Mouse (Mus musculus): Measurements from ENCODE around the gene Fam227a.

Gene Fam227a

DNA sequence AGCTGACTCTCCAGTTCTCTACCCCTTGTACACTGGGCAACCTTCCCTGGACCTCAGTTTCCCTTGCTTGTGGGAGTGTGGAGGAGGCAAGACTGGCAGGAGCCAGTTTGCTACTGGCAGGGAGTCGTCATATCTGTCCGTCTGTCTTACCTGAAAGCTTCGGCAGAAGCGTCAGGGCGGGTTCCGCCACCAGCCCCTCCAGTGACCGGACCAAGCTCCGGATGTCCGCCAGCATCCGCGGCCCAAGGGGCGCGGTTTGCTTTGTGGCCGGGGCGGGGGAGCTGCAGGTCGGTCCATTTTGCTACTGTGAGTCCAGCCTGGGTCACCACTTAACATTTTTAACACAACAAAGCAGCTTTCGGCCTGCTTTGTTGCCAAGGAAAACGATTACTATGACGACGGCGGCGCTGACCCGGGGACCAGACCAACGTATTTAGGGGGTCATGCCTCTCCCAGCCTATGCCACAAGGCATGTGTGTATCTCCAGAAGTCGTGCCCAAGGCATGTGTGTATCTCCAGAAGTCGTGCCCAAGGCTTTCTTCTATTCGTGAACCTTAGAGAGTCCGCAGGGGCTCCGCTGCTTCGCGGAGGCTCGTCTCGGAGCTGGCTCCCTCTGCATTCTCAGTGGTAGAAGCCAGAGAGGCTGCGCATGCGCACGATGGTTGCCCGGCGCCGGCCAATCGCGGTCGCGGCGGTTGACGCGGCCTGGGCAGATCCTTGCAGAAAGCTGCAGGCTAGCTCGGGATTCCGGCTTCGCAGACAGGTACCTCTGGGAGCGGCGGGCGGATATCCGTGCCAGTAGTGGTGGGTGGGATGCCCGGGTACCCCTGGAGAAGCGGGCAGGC lies at the start of gene Fam227a, which contains the start of gene Cby1:
Gene Fam227a, minus strand, starts transcription at position 426 of the 845 bp plus-strand sequence.
Gene Cby1, plus strand, starts transcription at position 669 of the 845 bp plus-strand sequence.
- DNase-seq, result peak; percentile 95 to 98

DNA sequence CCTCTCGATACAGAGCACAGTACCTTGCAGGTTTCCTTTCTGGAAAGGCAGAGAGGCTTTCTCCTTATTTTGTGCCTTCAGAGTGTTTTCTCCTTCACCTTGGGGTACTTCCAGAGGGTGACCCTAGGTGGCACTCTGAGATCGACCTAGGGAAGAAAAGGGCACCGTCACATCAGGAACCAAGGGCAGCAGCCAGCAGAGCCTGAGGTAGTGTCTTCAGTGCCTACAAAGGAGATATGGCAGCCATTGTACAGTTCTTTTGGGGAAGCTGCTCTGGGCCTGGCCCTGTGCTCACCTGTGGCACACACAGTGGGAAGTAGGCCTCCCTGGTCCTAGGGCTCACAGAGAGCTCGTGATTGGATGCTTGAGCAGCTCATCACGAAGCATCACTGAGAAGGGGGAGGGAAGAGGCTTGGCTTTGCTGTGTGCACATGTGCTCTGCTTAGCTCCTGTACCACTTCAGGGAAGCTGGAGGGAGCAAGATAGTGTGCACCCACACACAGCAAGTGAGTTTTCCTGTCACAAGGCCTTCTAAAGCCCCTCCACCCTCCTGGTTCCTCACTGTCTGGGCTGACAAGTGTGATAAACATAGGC lies 49.6 kb upstream of the Fam227a start:
- DNase-seq, result no peak

GRCm38 (mm10) chr15:79706603-79707214 lies 48.0 kb upstream of the Fam227a start:
- peak; percentile 46 to 47 for DNase-seq

DNA sequence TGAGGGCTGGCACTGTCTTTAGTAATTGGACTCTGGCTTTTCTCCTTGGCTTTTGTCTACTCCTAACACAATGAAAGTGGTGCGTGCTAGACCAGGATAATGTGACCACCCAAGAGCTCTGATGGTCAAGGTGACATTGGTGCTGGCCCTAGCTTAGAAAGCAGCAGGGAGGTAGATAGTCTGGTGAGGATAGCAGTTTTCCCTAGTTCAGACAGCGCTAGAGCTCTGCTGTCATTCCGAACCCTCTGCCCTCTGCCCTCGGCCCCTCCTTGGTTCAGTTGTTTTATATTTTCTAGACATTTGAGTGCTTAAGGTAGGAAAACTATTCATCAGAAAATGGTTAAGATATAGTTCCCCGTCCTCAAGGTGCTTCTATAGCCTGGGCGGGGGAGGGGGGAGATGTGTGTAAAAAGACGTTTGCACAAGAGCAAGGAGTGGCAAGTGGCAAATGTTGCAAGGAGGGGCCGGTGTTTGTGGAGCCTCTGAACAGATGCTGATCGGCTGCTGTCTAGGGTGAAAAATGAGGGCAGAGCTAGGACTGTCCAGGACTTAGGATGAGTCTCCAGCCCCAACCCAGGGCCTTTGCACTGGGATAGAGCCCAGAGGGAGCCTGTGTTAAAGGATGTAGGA lies 38.9 kb upstream of the Fam227a start:
- DNase-seq, result no peak

DNA sequence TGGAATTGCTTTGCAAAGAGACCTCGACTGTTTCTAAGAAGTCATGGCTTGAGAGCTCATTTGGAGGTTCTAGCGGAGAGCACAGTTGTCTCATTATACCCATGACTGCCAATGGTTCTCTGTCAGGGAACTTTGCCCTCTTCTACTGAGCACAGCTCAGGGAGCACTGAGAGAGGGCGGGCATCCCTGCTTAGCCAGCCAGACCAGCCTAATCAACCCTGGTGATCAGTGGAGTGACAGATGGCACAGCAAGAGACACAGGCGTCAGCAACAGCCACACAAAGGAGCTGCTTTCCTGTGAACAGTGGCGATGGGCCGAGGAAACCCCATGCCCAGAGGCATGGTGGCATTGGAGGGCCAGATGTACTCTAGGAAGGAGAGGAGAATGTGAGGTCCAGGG lies 38.3 kb upstream of the Fam227a start:
- DNase-seq, result peak; percentile 59 to 75

GRCm38 (mm10) chr15:79696508-79696907 lies 37.8 kb upstream of the Fam227a start:
- DNase-seq, result no peak

DNA sequence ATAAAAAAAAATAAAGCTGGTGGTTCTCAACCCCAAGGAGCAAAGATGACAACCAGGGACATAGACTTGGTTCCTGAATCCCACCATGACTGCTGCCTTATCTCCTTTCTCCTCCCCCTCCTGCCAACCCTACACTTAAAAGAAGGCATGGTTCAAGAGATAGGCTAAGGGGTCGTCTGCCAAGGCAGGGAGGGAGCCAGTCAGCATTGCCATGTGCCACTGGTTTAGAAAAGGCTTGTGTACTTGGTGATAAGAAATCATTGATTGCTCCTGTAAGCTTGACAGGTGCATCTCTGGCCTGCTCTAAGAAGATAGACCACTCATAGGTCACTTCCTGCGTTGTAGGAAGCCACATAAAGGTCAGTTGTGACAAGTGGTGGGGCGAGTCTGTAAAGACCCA lies 36.8 kb upstream of the Fam227a start:
- no peak for DNase-seq

GRCm38 (mm10) chr15:79694512-79694911 lies 35.8 kb upstream of the Fam227a start:
- no peak for DNase-seq

GRCm38 (mm10) chr15:79693740-79694139 lies 35.0 kb upstream of the Fam227a start:
- no peak for DNase-seq

GRCm38 (mm10) chr15:79692334-79692733 lies 33.6 kb upstream of the Fam227a start:
- DNase-seq, result no peak

- DNase-seq, result peak; percentile 60 to 71
Observed at GRCm38 (mm10) chr15:79691023-79691508, 32.3 kb upstream of the Fam227a start.

DNA sequence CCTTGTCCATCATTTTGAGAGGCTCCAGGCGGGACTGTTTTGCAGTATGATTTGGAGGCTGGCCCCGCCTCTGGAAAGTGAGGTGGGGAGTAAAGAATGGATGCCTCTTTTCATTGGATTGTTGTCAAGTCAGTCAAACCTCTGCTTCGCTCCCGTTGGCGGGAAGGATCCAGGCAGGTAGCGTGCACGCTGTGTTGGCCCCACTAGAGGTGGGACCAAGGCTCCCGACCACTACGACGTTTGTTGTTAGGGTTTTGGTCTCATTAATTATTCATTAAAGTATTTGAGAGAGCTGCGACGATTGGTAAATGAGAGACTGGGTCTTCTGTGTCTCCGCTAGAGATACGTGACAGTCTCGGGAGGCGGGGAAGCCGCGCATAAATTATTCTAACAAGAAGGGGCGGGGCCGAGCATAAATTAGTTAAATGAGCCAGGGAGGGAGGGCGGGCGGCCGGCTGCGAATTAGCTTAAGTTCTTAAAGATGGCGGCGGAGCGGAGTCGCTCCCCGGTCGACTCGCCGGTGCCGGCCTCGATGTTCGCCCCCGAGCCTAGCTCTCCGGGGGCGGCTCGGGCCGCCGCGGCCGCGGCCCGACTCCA lies 31.8 kb upstream of the Fam227a start, which contains the start of gene Gtpbp1:
Gene Gtpbp1, plus strand, starts transcription at position 420 of the 597 bp plus-strand sequence.
- DNase-seq, result peak; percentile 96 to 99

GRCm38 (mm10) chr15:79689662-79690425 lies 31.1 kb upstream of the Fam227a start:
- DNase-seq, result no peak

GRCm38 (mm10) chr15:79688268-79688956 lies 29.7 kb upstream of the Fam227a start:
- DNase-seq, result no peak

GRCm38 (mm10) chr15:79687646-79688267 lies 29.0 kb upstream of the Fam227a start, which contains the start of gene Josd1:
TSS of gene Josd1 (minus strand) at chr15:79687919.
- peak; percentile 96 to 100 for DNase-seq

- DNase-seq, result peak in 1 of 2 experiments; percentile 54
Observed at GRCm38 (mm10) chr15:79687175-79687574, 28.4 kb upstream of the Fam227a start.

DNA sequence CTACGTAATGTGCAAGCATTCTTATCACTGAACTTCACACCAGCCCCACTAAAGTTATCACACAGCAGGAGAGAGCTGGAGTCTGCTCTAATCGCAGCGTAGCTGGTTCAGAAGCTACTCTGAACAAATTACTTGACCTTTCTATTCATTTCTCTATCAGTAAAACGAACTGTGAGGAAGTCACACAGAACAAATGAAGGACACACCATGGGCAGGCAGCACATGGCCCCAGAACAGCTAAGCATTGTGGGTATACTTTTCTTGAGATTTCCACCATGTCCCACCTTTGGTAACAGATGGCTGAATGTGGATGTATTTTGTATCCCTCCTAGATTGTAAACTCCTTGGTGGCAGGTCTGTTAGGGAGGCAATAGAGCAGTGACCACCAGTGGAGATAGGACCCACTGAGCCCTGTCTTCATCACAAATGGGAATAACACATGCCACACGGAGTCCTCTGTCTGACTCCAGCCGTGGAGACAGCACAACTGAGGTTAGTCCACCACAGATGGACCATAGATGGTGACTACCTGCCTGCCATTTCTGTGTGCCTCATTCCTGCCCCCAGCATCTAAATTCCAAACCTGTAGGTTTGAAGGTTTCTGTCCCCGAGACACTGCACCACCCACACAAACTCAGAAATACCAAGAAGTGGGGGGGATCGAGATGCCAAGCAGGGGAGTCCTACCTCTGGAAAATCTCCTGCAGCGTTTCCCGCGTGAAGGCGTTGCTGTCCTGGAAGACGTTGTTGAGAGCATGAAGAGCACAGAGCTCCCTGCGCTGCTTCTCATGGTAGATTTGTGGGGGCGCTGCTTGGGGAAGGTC lies 27.5 kb upstream of the Fam227a start:
- no peak for DNase-seq

DNA sequence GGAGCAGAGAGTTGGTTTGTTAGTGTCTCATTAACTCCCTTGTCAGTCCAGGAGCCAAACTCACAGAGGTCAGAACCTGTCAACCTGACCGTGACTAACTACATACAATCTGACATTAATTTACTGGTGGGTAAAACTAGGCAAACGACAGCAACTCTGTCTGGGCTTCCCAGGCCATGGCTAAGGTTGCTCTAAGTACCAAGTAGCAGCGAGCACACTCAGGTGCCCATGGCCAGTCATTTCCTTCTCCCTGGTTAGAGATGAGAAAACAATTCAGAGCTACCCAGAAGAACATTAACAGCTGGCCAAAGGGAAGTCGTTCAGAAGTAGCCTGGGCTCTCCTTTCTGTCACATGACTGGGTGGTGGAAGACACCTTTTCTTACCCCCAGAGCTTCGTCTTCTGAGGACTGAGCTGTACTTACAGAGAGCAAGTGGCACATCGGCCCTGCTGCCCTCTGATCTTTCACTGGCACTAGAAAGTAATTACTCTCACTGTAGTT lies 26.4 kb upstream of the Fam227a start:
- DNase-seq, result no peak

DNA sequence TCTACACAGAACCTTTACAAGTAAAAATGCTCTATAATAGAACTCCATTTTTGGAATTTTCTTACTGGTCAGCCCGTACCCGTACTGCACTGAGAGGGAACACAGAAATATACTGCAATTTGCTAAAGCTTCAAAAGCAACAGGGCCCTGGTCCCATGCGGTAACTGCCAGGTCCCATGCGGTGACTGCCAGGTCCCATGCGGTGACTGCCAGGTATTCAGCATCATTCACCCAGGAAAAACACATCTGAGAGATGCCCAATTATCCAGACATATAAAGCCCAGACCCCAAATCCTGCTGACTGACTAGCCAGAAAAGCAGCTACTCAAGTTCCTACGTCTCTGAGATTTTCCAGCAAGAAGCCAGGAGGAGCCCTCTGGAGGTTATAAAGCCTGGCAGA lies 25.9 kb upstream of the Fam227a start:
- peak in 1 of 2 experiments; percentile 50 for DNase-seq

All from cerebellum, adult 18-20 months (tissue).